In genomic region chr5:66300576-66300975, GRCm38 (mm10) we compare ENCODE assay signal across 23 mouse cellular contexts. TPM values are rescaled to one million over a fixed set of nuclear protein-coding genes. Genes with fewer than 3 reads are reported as not detected.
A peak's percentile ranks its signal among the peaks of the same experiment; 100 is the strongest.
DNase-seq lines count a peak whose midpoint lies in the region; ATAC-seq and TF ChIP-seq lines count a peak whose summit lies in the region.
"Had no signal": no experiment of that assay in that cellular context is flagged by ENCODE, and none has a peak within 500 bp of the region (broad histone marks: within the 10 kb centered on the region; RNA-seq: fewer than 3 reads in every experiment).

No protein-coding gene starts in this region.

- no peaks in the 10 kb centered on the region for H3K36me3 ChIP-seq in heart, embryonic 11.5 days (ENCODE audit: control insufficient read depth, insufficient read depth, low read length)

- no peak overlapping the region for H3K9ac ChIP-seq in heart, embryonic 11.5 days (ENCODE audit: low read depth, low read length)
- H3K9ac ChIP-seq: embryonic facial prominence, embryonic 13.5 days; embryonic facial prominence, embryonic 15.5 days; forebrain, embryonic 13.5 days; forebrain, embryonic 15.5 days had no signal

- no peak for TF ChIP-seq CTCF in layer of hippocampus, adult 2 months (conservative IDR thresholded peaks at IDR 0.05)

- 0 out of 2 replicates have a peak overlapping the region, but pooled peaks have one; percentile 10 for H3K27ac ChIP-seq in heart, embryonic 11.5 days (ENCODE audit: low read depth, low read length)
- H3K27ac ChIP-seq in layer of hippocampus, adult 2 months, result peak overlapping the region; percentile 43
- H3K27ac ChIP-seq: embryonic facial prominence, embryonic 13.5 days; embryonic facial prominence, embryonic 15.5 days; forebrain, embryonic 10.5 days; forebrain, embryonic 13.5 days; forebrain, embryonic 15.5 days had no signal

- H3K4me3 ChIP-seq in heart, embryonic 11.5 days (ENCODE audit: low read depth, low read length), result no peak overlapping the region
- H3K4me3 ChIP-seq in layer of hippocampus, adult 2 months, result peak overlapping the region; percentile 14
- H3K4me3 ChIP-seq: embryonic facial prominence, embryonic 13.5 days; embryonic facial prominence, embryonic 15.5 days; erythroblast, embryonic 14.5 days; forebrain, embryonic 10.5 days; forebrain, embryonic 13.5 days; forebrain, embryonic 15.5 days had no signal

- H3K4me2 ChIP-seq in heart, embryonic 11.5 days, result no peak overlapping the region
- H3K4me2 ChIP-seq: embryonic facial prominence, embryonic 13.5 days; embryonic facial prominence, embryonic 15.5 days; forebrain, embryonic 13.5 days; forebrain, embryonic 15.5 days had no signal

- DNase-seq in heart, adult 11 months, result peak; percentile 74
- DNase-seq in heart, postnatal 10 days, result no peak
- DNase-seq in heart, adult 8-10 months (ENCODE audit: low spot score), result no peak
- no peak for DNase-seq in layer of hippocampus, adult 2 months (ENCODE audit: low spot score in 2 of 2)
- DNase-seq in layer of hippocampus, adult 8-10 months (ENCODE audit: low spot score in 2 of 2), result no peak
- DNase-seq: adrenal gland, adult 2 months; adrenal gland, postnatal 10 days; adrenal gland, postnatal 25 days; cerebellum, adult 11 months; cerebellum, adult 18-20 months; cerebellum, adult 8-10 months; cerebellum, adult 9-11 months; cerebellum, postnatal 14 days; cerebellum, postnatal 36 days; embryo, embryonic 11 days had no signal

- ATAC-seq in heart, embryonic 11.5 days (replicated peaks; ENCODE audit: insufficient number of reproducible peaks, low FRiP score, low TSS enrichment), result no peak; the same call in 1 of the 2 replicates
- ATAC-seq: forebrain, embryonic 13.5 days; forebrain, embryonic 15.5 days had no signal

- H3K27me3 ChIP-seq in heart, embryonic 11.5 days (ENCODE audit: control insufficient read depth, insufficient read depth, low read length), result no peaks in the 10 kb centered on the region
- H3K27me3 ChIP-seq: embryonic facial prominence, embryonic 13.5 days; embryonic facial prominence, embryonic 15.5 days; forebrain, embryonic 13.5 days; forebrain, embryonic 15.5 days had no signal

- intact Hi-C loops in heart, postnatal 10 days (cut with DNase I), result no loop called here

- 67% methylated on average over 13 of the region's 13 CpGs for WGBS in heart, embryonic 11.5 days (ENCODE audit: insufficient replicate concordance)

- no peaks in the 10 kb centered on the region for H3K9me3 ChIP-seq in heart, embryonic 11.5 days (replicated peaks; ENCODE audit: control insufficient read depth, low read length)
- H3K9me3 ChIP-seq: embryonic facial prominence, embryonic 13.5 days; embryonic facial prominence, embryonic 15.5 days; forebrain, embryonic 10.5 days; forebrain, embryonic 13.5 days; forebrain, embryonic 15.5 days had no signal

- no peaks in the 10 kb centered on the region for H3K4me1 ChIP-seq in heart, embryonic 11.5 days (ENCODE audit: control insufficient read depth, insufficient read depth, low read length)
- H3K4me1 ChIP-seq: embryonic facial prominence, embryonic 15.5 days; forebrain, embryonic 10.5 days had no signal

RNA-seq across cellular contexts. Expression of gene Nsun7, which starts 40.9 kb away (rescaled TPM):
- total RNA-seq in heart, postnatal 10 days (2021), result under 1 TPM; 0.07 TPM
- polyA plus RNA-seq in heart, embryonic 11.5 days (2014; fragmentation: Nextera tagmentation; extraction: Ambion mirVana), result 0.08 and 0.23 TPM in 2 replicates
- under 1 TPM in 3 of 4 experiments, not detected in 1; 0.11 to 0.19 (median 0.12) TPM for total RNA-seq in heart, adult 8-10 months (2022)
- total RNA-seq in layer of hippocampus, adult 2 months (2021), result 10 to 100 TPM; 12.6 to 14.6 TPM
- total RNA-seq in layer of hippocampus, adult 8-10 months (2022), result 10 to 100 TPM in 3 of 4 experiments, 1 to 10 TPM in 1; 9.1 to 14.3 (median 11.9) TPM
- total RNA-seq: MEL had no signal
- polyA plus RNA-seq: erythroblast, embryonic 14.5 days had no signal

Comparison
In these comparisons a context has a peak if more than half of its experiments do, and no peak if none do; other contexts are left out.
1. RNA of gene Nsun7, which starts 40.9 kb away (total RNA-seq): 12.6 to 14.6 TPM in layer of hippocampus, adult 2 months and 9.1 to 14.3 TPM in layer of hippocampus, adult 8-10 months; 0.11 to 0.19 TPM in heart, adult 8-10 months and 0.07 TPM in heart, postnatal 10 days; every median in the first group is over 4 times any median in the second.